Comparison of ENCODE assay signal across 19 mouse cellular contexts in genomic region chr1:178748222-178748600, GRCm38 (mm10).
DNase-seq lines count a peak whose midpoint lies in the region; ATAC-seq and TF ChIP-seq lines count a peak whose summit lies in the region.
"Had no signal": no experiment of that assay in that cellular context is flagged by ENCODE, and none has a peak within 500 bp of the region (broad histone marks: within the 10 kb centered on the region; RNA-seq: fewer than 3 reads in every experiment).

No protein-coding gene starts in this region.

- H3K36me3 ChIP-seq in hindbrain, embryonic 13.5 days, result no peaks in the 10 kb centered on the region
- H3K36me3 ChIP-seq in hindbrain, postnatal 0 days (ENCODE audit: insufficient read depth, low read length), result no peaks in the 10 kb centered on the region
- no peaks in the 10 kb centered on the region for H3K36me3 ChIP-seq in lung, embryonic 16.5 days (ENCODE audit: control insufficient read depth, insufficient read depth, low read length)
- H3K36me3 ChIP-seq in embryonic facial prominence, embryonic 15.5 days, result no peaks in the 10 kb centered on the region
- H3K36me3 ChIP-seq: kidney, embryonic 15.5 days; limb, embryonic 13.5 days; liver, embryonic 13.5 days; midbrain, embryonic 12.5 days had no signal

- no peak for ATAC-seq in hindbrain, embryonic 13.5 days (ENCODE audit: low FRiP score)
- no peak for ATAC-seq in hindbrain, postnatal 0 days
- ATAC-seq in lung, embryonic 16.5 days (ENCODE audit: low read depth), result peak; percentile 59
- no peak for ATAC-seq in embryonic facial prominence, embryonic 15.5 days (ENCODE audit: insufficient number of reproducible peaks, low FRiP score, low TSS enrichment, low read depth)
- ATAC-seq: activated CD4-positive, CD25-positive, alpha-beta regulatory T cell, adult 4 months; intestine, postnatal 0 days had no signal

- 66% methylated on average over 7 of the region's 7 CpGs for WGBS in hindbrain, embryonic 13.5 days
- 55% methylated on average over 7 of the region's 7 CpGs for WGBS in hindbrain, postnatal 0 days
- 58% methylated on average over 7 of the region's 7 CpGs for WGBS in lung, embryonic 16.5 days
- 26% methylated on average over 7 of the region's 7 CpGs for WGBS in embryonic facial prominence, embryonic 15.5 days

- DNase-seq in hindbrain, postnatal 0 days (ENCODE audit: low spot score), result no peak
- no peak for DNase-seq in lung, postnatal 10 days
- peak; percentile 48 for DNase-seq in R1 (ENCODE audit: low read depth, low spot score)
- no peak for DNase-seq in c-Kit-positive CD71-positive TER-119-positive erythroid progenitor cells, embryonic 14.5 days (ENCODE audit: low spot score)
- no peak for DNase-seq in neural tube, embryonic 10.5 days (ENCODE audit: extremely low spot score, low spot score)
- DNase-seq: adrenal gland, postnatal 10 days; heart, adult 11 months; heart, postnatal 4 days; liver, embryonic 13.5 days; lung, postnatal 4 days; right cerebral cortex, postnatal 14 days had no signal

- 0 out of 2 replicates have a peak overlapping the region, but pooled peaks have one; percentile 5 for H3K27ac ChIP-seq in hindbrain, embryonic 13.5 days
- H3K27ac ChIP-seq in hindbrain, postnatal 0 days, result no peak overlapping the region
- no peak overlapping the region for H3K27ac ChIP-seq in lung, embryonic 16.5 days (ENCODE audit: low read length)
- no peak overlapping the region for H3K27ac ChIP-seq in embryonic facial prominence, embryonic 15.5 days (replicated peaks)
- H3K27ac ChIP-seq: kidney, embryonic 15.5 days; limb, embryonic 13.5 days; liver, embryonic 13.5 days; midbrain, embryonic 12.5 days had no signal

- no peak for TF ChIP-seq CTCF in hindbrain, postnatal 0 days (IDR thresholded peaks at IDR 0.05; ENCODE audit: low read depth)

- H3K9me3 ChIP-seq in hindbrain, embryonic 13.5 days, result no peaks in the 10 kb centered on the region
- H3K9me3 ChIP-seq in hindbrain, postnatal 0 days (ENCODE audit: low read length), result no peaks in the 10 kb centered on the region
- H3K9me3 ChIP-seq in lung, embryonic 16.5 days (ENCODE audit: control insufficient read depth, low read length), result no peaks in the 10 kb centered on the region
- H3K9me3 ChIP-seq in embryonic facial prominence, embryonic 15.5 days (replicated peaks), result no peaks in the 10 kb centered on the region
- H3K9me3 ChIP-seq: midbrain, embryonic 12.5 days had no signal

- no peak overlapping the region for H3K4me3 ChIP-seq in hindbrain, embryonic 13.5 days
- H3K4me3 ChIP-seq in hindbrain, postnatal 0 days (ENCODE audit: low read length), result no peak overlapping the region
- H3K4me3 ChIP-seq in lung, embryonic 16.5 days (ENCODE audit: low read length), result no peak overlapping the region
- no peak overlapping the region for H3K4me3 ChIP-seq in embryonic facial prominence, embryonic 15.5 days (replicated peaks)
- H3K4me3 ChIP-seq: kidney, embryonic 15.5 days; limb, embryonic 13.5 days; liver, embryonic 13.5 days; midbrain, embryonic 12.5 days had no signal

- no peaks in the 10 kb centered on the region for H3K27me3 ChIP-seq in hindbrain, embryonic 13.5 days
- H3K27me3 ChIP-seq in hindbrain, postnatal 0 days (ENCODE audit: insufficient read depth, low read length), result no peaks in the 10 kb centered on the region
- no peaks in the 10 kb centered on the region for H3K27me3 ChIP-seq in lung, embryonic 16.5 days (ENCODE audit: control insufficient read depth, insufficient read depth, low read depth, low read length)
- H3K27me3 ChIP-seq in embryonic facial prominence, embryonic 15.5 days, result no peaks in the 10 kb centered on the region
- H3K27me3 ChIP-seq: kidney, embryonic 15.5 days; liver, embryonic 13.5 days had no signal

- H3K9ac ChIP-seq in hindbrain, embryonic 13.5 days, result no peak overlapping the region
- H3K9ac ChIP-seq in hindbrain, postnatal 0 days (replicated peaks; ENCODE audit: low read length), result no peak overlapping the region
- no peak overlapping the region for H3K9ac ChIP-seq in lung, embryonic 16.5 days (ENCODE audit: low read length)
- no peak overlapping the region for H3K9ac ChIP-seq in embryonic facial prominence, embryonic 15.5 days
- H3K9ac ChIP-seq: kidney, embryonic 15.5 days; limb, embryonic 13.5 days; liver, embryonic 13.5 days; midbrain, embryonic 12.5 days had no signal

- H3K4me2 ChIP-seq in hindbrain, embryonic 13.5 days, result no peak overlapping the region
- no peak overlapping the region for H3K4me2 ChIP-seq in hindbrain, postnatal 0 days (ENCODE audit: low read depth, low read length)
- H3K4me2 ChIP-seq in lung, embryonic 16.5 days (ENCODE audit: low read depth, low read length), result no peak overlapping the region
- peak overlapping the region; percentile 24; the same call in 1 of the 2 replicates for H3K4me2 ChIP-seq in embryonic facial prominence, embryonic 15.5 days (replicated peaks)
- H3K4me2 ChIP-seq: kidney, embryonic 15.5 days; limb, embryonic 13.5 days; liver, embryonic 13.5 days; midbrain, embryonic 12.5 days had no signal

- H3K4me1 ChIP-seq in hindbrain, embryonic 13.5 days (replicated peaks), result peaks cover 23% of the 10 kb centered on the region
- no peaks in the 10 kb centered on the region; the same call in 1 of the 2 replicates for H3K4me1 ChIP-seq in hindbrain, postnatal 0 days (ENCODE audit: insufficient read depth, low read length)
- H3K4me1 ChIP-seq in lung, embryonic 16.5 days (replicated peaks; ENCODE audit: control insufficient read depth, insufficient read depth, low read length), result 0 out of 2 replicates have a peak, but pooled peaks cover 2% of the 10 kb centered on the region
- H3K4me1 ChIP-seq in embryonic facial prominence, embryonic 15.5 days, result peaks cover 22% of the 10 kb centered on the region
- H3K4me1 ChIP-seq: midbrain, embryonic 12.5 days had no signal
